Mouse (Mus musculus): Measurements from ENCODE around the gene St6galnac6.

DNA sequence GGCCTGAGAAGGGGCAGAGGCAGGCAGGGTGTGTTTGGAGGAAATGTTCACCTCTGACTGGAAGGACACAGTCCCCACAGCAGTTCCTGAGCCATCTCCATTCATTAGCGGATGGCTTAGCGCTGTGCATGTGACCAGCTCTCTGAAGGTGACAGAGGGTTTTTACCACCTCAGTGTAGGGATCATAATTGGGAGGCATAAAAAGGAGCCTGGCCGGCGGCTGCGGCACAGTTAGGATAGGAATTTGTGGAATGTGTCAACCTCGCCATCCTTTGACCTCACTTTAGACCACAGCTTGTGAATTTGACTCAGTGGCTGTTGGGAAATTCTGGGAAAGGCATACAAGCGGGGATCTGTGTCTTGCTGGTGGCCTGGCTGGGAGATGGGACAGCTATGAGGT is 54.3 kb downstream of the St6galnac6 start:
- no peak for TF ChIP-seq CTCF (IDR thresholded peaks at IDR 0.05; ENCODE audit: borderline replicate concordance, insufficient read depth, low read length)
- TF ChIP-seq POLR2A (IDR thresholded peaks at IDR 0.05; ENCODE audit: low read depth, low read length): no peak

Data from embryonic fibroblast, embryonic 13.5 days (primary cell).